Mouse (Mus musculus) E14TG2a.4 (cell line): Measurements from ENCODE around the gene Cops2.

Experiments
- CTCF ChIP-seq: conservative IDR thresholded peaks from 2 replicates; pipeline ENCODE4 v1.5.1; 2014; ENCODE audit warnings: low read length
- NANOG ChIP-seq: IDR thresholded peaks from 2 replicates; pipeline ENCODE4 v1.6.1; 2014; ENCODE audit warnings: borderline replicate concordance, low read length, mixed read lengths
- POU5F1 ChIP-seq: IDR thresholded peaks from 2 replicates; pipeline ENCODE4 v1.6.1; 2014; ENCODE audit warnings: low read length, borderline replicate concordance

GRCm38 (mm10) chr2:125811332-125811731, 47.6 kb downstream of the Cops2 start:
- TF ChIP-seq CTCF (no peak), NANOG (no peak), POU5F1 (no peak)
